Mouse (Mus musculus): ENCODE measurements around the gene Zic1. TPM values are rescaled to one million over a fixed set of nuclear protein-coding genes. Genes with fewer than 3 reads are reported as not detected.

Zic1 gene
- polyA plus RNA-seq, 1 experiment from 2014 or later, result not detected

- Histone ChIP-seq H3K4me3 (replicated peaks) (no peak overlapping the region), H3K27ac (no peak overlapping the region), H3K4me1 (replicated peaks) (no peaks in the 10 kb centered on the region), H3K36me3 (no peaks in the 10 kb centered on the region), H3K9ac (no peak overlapping the region), H3K9me3 (no peaks in the 10 kb centered on the region), H3K4me2 (replicated peaks) (no peak overlapping the region), H3K27me3 (replicated peaks) (peaks cover 72% of the 10 kb centered on the region)
- 2% methylated on average over 37 of the region's 37 CpGs for WGBS
- no peak for ATAC-seq
Measured at GRCm38 (mm10) chr9:91353551-91354433, 11.8 kb downstream of the Zic1 start.

DNA sequence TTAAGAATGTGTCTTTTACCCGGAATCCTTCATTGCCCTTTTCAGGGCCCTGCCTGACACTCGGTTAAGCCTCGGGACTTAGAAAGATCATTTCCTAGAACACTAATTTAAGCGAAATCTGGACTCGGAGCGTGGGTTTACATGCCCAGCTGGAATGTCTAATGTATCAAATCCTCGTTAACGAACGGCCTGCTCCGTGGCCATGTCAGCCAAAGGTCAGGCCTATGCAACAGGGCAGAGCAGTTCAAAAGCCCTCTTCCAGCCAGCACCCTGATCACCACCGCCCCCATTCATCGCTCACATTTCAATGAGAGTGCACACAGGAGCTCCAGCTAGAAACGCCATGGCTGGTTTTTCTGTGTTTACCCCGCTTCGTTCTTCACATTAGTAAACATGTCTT lies 12.8 kb downstream of the Zic1 start:
- 1% methylated on average over 15 of the region's 15 CpGs for WGBS
- ATAC-seq, result no peak
- H3K27ac ChIP-seq, result no peak overlapping the region

GRCm38 (mm10) chr9:91351961-91352411 lies 13.6 kb downstream of the Zic1 start:
- ATAC-seq, result no peak
- Histone ChIP-seq H3K9ac (no peak overlapping the region), H3K4me2 (replicated peaks) (no peak overlapping the region), H3K27me3 (replicated peaks) (peaks cover 66% of the 10 kb centered on the region), H3K4me1 (replicated peaks) (no peaks in the 10 kb centered on the region), H3K27ac (no peak overlapping the region), H3K9me3 (no peaks in the 10 kb centered on the region), H3K36me3 (no peaks in the 10 kb centered on the region), H3K4me3 (replicated peaks) (no peak overlapping the region)
- WGBS, result 2% methylated on average over 13 of the region's 13 CpGs

More for the DNA sequence above, 12.8 kb downstream of the Zic1 start:
- Histone ChIP-seq H3K9ac (no peak overlapping the region), H3K4me1 (replicated peaks) (no peaks in the 10 kb centered on the region), H3K27me3 (replicated peaks) (peaks cover 69% of the 10 kb centered on the region), H3K4me2 (replicated peaks) (no peak overlapping the region), H3K4me3 (replicated peaks) (no peak overlapping the region), H3K36me3 (no peaks in the 10 kb centered on the region), H3K9me3 (no peaks in the 10 kb centered on the region)

DNA sequence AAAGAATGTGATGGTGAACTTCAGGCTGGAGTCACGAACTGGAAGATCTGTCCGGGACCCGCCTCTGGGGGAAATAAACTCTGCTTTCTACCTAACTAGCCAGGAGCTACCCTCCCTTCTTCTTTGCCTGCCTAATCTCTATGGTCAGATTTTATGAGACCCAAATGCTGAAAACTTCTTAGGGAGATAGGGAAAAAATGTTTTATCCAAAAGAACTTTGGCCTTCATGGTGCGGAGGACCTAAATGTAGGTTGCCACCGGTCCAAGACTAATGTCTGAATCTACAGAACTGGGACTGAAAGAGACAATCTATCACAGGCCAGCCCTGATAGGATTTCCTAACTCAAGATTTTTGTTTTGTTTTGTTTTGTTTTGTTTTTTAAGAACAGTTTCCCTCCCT lies 14.2 kb downstream of the Zic1 start:
- ATAC-seq, result no peak
- 7% methylated on average over 5 of the region's 5 CpGs for WGBS
- no peak overlapping the region for H3K4me2 ChIP-seq (replicated peaks)
- no peaks in the 10 kb centered on the region for H3K4me1 ChIP-seq (replicated peaks)
- peaks cover 60% of the 10 kb centered on the region for H3K27me3 ChIP-seq (replicated peaks)
- no peaks in the 10 kb centered on the region for H3K9me3 ChIP-seq
- no peak overlapping the region for H3K9ac ChIP-seq
- no peak overlapping the region for H3K27ac ChIP-seq
- no peaks in the 10 kb centered on the region for H3K36me3 ChIP-seq
- H3K4me3 ChIP-seq (replicated peaks), result no peak overlapping the region

DNA sequence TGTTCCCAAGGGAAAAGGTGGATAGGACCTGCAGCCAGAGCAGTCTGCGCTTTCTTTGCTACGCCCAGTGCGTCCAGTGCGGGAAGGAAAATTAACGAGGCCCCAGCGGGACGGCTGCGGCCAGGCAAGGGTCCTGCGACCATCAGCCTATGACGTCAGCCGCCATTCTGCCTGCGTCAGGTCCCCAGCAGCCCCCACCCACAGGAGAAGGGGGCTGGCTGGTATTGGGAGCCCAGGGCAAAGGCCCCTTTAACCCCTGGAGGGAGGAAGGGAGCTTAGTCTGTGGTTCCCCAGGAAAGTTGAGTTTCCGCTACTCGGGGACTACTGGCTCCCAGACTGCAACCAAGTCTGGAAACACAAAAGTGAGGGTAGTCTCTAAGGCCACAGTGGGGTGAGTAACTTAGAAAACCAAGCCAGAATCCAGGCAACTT lies 14.7 kb downstream of the Zic1 start:
- H3K4me2 ChIP-seq (replicated peaks), result no peak overlapping the region
- no peak overlapping the region for H3K27ac ChIP-seq
- no peaks in the 10 kb centered on the region for H3K4me1 ChIP-seq (replicated peaks)
- peaks cover 57% of the 10 kb centered on the region for H3K27me3 ChIP-seq (replicated peaks)
- H3K9ac ChIP-seq, result no peak overlapping the region
- no peaks in the 10 kb centered on the region for H3K9me3 ChIP-seq
- no peak overlapping the region for H3K4me3 ChIP-seq (replicated peaks)
- H3K36me3 ChIP-seq, result no peaks in the 10 kb centered on the region
- WGBS, result 1% methylated on average over 14 of the region's 14 CpGs
- ATAC-seq, result no peak

DNA sequence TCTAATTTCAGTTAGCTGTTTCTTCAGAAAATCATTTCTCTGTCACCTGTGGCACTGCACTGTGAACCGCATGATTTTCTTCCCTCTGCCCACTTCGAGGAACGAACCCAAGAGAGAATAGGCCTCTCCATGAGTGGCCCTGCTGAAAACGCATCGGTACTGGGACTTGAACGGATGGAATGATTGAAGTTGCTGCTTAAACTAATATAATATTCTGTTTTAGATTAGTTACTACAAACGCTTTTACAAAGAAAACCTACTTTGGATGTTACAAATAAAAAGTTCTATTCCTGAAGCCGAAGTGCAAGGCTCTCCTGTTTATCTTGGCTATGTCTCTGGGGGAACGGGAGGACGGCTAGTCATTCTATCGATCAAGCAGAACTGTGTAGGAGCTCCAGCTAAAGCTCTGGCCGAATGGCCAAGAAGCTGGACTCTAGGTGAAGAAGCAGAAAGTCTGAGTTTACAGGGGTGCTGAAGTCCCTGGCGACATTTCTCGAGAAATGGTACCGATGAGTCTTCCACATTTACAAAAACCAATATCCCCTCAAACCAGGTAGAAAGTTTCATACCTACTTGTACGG lies 15.3 kb downstream of the Zic1 start:
- no peak for ATAC-seq
- no peaks in the 10 kb centered on the region for H3K36me3 ChIP-seq
- no peak overlapping the region for H3K4me3 ChIP-seq (replicated peaks)
- H3K4me2 ChIP-seq (replicated peaks), result no peak overlapping the region
- H3K9me3 ChIP-seq, result no peaks in the 10 kb centered on the region
- H3K27me3 ChIP-seq (replicated peaks), result peaks cover 52% of the 10 kb centered on the region
- no peak overlapping the region for H3K9ac ChIP-seq
- WGBS, result 1% methylated on average over 16 of the region's 16 CpGs
- H3K27ac ChIP-seq, result no peak overlapping the region
- H3K4me1 ChIP-seq (replicated peaks), result no peaks in the 10 kb centered on the region

DNA sequence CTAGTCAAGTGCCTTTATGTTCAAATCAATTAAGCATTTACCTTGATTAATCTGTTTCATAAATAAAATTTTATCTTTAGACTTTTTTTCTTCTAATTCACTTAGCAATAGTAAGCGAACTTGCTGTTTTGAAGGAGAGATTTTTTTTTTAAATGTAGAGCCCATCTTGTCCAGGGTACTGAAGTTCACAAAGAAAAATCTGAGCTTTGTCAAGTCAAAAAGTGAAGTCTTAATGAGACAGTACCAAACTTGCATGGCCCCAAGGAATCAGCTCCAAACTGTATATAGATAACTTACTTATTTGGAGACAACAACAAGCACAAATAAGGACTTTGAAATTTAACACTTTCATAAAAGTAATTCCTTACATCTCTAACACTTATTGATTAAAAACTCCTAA lies 16.9 kb downstream of the Zic1 start:
- H3K4me2 ChIP-seq (replicated peaks), result no peak overlapping the region
- no peak overlapping the region for H3K27ac ChIP-seq
- no peaks in the 10 kb centered on the region for H3K4me1 ChIP-seq (replicated peaks)
- H3K36me3 ChIP-seq, result no peaks in the 10 kb centered on the region
- no peak for ATAC-seq
- no peak overlapping the region for H3K4me3 ChIP-seq (replicated peaks)
- H3K9me3 ChIP-seq, result no peaks in the 10 kb centered on the region
- 25% methylated on average over 1 of the region's 1 CpGs for WGBS
- no peak overlapping the region for H3K9ac ChIP-seq
- peaks cover 36% of the 10 kb centered on the region for H3K27me3 ChIP-seq (replicated peaks)

DNA sequence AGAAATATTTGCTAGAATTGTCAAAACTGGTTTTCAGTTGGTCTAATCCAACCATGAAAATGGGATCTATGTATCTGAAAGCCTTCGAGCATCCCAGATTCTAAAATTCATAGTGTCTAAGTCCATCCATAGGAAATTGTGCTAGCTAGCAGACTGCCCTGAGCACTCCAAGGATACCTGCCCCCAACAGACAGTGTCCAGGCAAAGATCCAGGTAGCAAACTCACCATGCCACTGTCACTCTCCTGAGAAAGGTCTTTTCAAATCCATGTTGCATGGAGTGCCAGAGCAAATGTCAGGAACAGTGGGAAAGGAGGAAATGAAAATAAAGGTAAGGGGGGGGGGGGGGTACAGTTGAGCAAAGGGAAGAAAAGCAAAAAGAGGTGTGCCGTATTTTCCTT lies 18.0 kb downstream of the Zic1 start:
- Histone ChIP-seq H3K9me3 (no peaks in the 10 kb centered on the region), H3K36me3 (no peaks in the 10 kb centered on the region), H3K4me1 (replicated peaks) (no peaks in the 10 kb centered on the region), H3K4me2 (replicated peaks) (no peak overlapping the region), H3K27me3 (replicated peaks) (peaks cover 26% of the 10 kb centered on the region), H3K27ac (no peak overlapping the region), H3K4me3 (replicated peaks) (no peak overlapping the region), H3K9ac (no peak overlapping the region)
- 81% methylated on average over 2 of the region's 2 CpGs for WGBS
- no peak for ATAC-seq

Other genes starting within 250 kb of the Zic1 start
- gene Zic4, start 3.4 kb downstream of the Zic1 start, polyA plus RNA-seq (2015; fragmentation: Nextera tagmentation; extraction: Ambion mirVana), result 0.16 TPM in 1 of 2 replicates, not detected in the other